Mouse (Mus musculus) brain, adult 2 months (tissue): ENCODE results near the gene Gria1.
A peak's percentile ranks its signal among the peaks of the same experiment; 100 is the strongest.

Experiments
- DNase-seq: peaks from one replicate; pipeline ENCODE4 v3.0.0; 2011; ENCODE audit warnings: low read depth, low spot score

Gene Gria1

GRCm38 (mm10) chr11:57051666-57052562, 40.7 kb downstream of the Gria1 start:
- peak; percentile 38 for DNase-seq

- peak; percentile 52 for DNase-seq
Observed at GRCm38 (mm10) chr11:57062441-57062840, 51.3 kb downstream of the Gria1 start.

GRCm38 (mm10) chr11:57070196-57070901, 59.2 kb downstream of the Gria1 start:
- peak; percentile 62 for DNase-seq

- peak; percentile 68 for DNase-seq
Observed at GRCm38 (mm10) chr11:57072171-57072570, 61.0 kb downstream of the Gria1 start.

- DNase-seq: no peak
Observed at GRCm38 (mm10) chr11:57079423-57079822, 68.2 kb downstream of the Gria1 start.

- DNase-seq: no peak
Observed at GRCm38 (mm10) chr11:57089527-57089926, 78.3 kb downstream of the Gria1 start.

- no peak for DNase-seq
Observed at GRCm38 (mm10) chr11:57090705-57091104, 79.5 kb downstream of the Gria1 start.

GRCm38 (mm10) chr11:57091276-57091914, 80.2 kb downstream of the Gria1 start:
- DNase-seq: peak; percentile 32

- no peak for DNase-seq
Observed at GRCm38 (mm10) chr11:57100491-57100890, 89.3 kb downstream of the Gria1 start.

- no peak for DNase-seq
Observed at GRCm38 (mm10) chr11:57103751-57104254, 92.6 kb downstream of the Gria1 start.

GRCm38 (mm10) chr11:57105683-57106082, 94.5 kb downstream of the Gria1 start:
- DNase-seq: peak; percentile 59

- DNase-seq: no peak
Observed at GRCm38 (mm10) chr11:57112386-57112785, 101.2 kb downstream of the Gria1 start.

GRCm38 (mm10) chr11:57114410-57114809, 103.2 kb downstream of the Gria1 start:
- DNase-seq: no peak

- no peak for DNase-seq
Observed at GRCm38 (mm10) chr11:57127066-57127465, 115.9 kb downstream of the Gria1 start.

GRCm38 (mm10) chr11:57140162-57140780, 129.1 kb downstream of the Gria1 start:
- peak; percentile 87 for DNase-seq

GRCm38 (mm10) chr11:57143681-57144080, 132.5 kb downstream of the Gria1 start:
- no peak for DNase-seq

GRCm38 (mm10) chr11:57145192-57145591, 134.0 kb downstream of the Gria1 start:
- DNase-seq: no peak

- peak; percentile 29 for DNase-seq
Observed at GRCm38 (mm10) chr11:57145704-57146103, 134.5 kb downstream of the Gria1 start.

GRCm38 (mm10) chr11:57151674-57152073, 140.5 kb downstream of the Gria1 start:
- no peak for DNase-seq

- DNase-seq: peak; percentile 84
Observed at GRCm38 (mm10) chr11:57154998-57155397, 143.8 kb downstream of the Gria1 start.

GRCm38 (mm10) chr11:57159412-57159811, 148.2 kb downstream of the Gria1 start:
- DNase-seq: no peak
